Mouse (Mus musculus) liver, embryonic 11.5 days (tissue): ENCODE data around the gene Ntm. TPM values are rescaled to one million over a fixed set of nuclear protein-coding genes. Genes with fewer than 3 reads are reported as not detected.

Experiments
- ATAC-seq: fragments of 200-750 bp; cut with Nextera tagmentation; replicated peaks from 2 replicates; pipeline ENCODE4 v1.8.0; 2017; ENCODE audit warnings: moderate number of reproducible peaks, mild to moderate bottlenecking, moderate TSS enrichment, moderate library complexity; ENCODE audit not compliant: low FRiP score
- DNase-seq: peaks from one replicate; pipeline ENCODE4 v3.0.0-alpha.2; 2017; ENCODE audit warnings: low spot score
- H3K27ac ChIP-seq: fragments of 300-500 bp; sonication (generic); 2 replicates; pipeline ENCODE4 v1.5.1; 2014; ENCODE audit warnings: mild to moderate bottlenecking, low read depth, low read length, control low read depth
- H3K27me3 ChIP-seq: fragments of 300-500 bp; sonication (generic); replicated peaks from 2 replicates; pipeline ENCODE4 v1.6.1; 2014; ENCODE audit warnings: low read length, mixed read lengths; ENCODE audit not compliant: control insufficient read depth, insufficient read depth
- H3K36me3 ChIP-seq: fragments of 300-500 bp; sonication (generic); 2 replicates; pipeline ENCODE4 v1.6.1; 2014; ENCODE audit warnings: mild to moderate bottlenecking, low read length, moderate library complexity, mixed read lengths; ENCODE audit not compliant: control insufficient read depth, insufficient read depth
- H3K4me1 ChIP-seq: fragments of 300-500 bp; sonication (generic); replicated peaks from 2 replicates; pipeline ENCODE4 v1.6.1; 2014; ENCODE audit warnings: low read length, mixed read lengths; ENCODE audit not compliant: control insufficient read depth, insufficient read depth
- H3K4me2 ChIP-seq: fragments of 300-500 bp; sonication (generic); 2 replicates; pipeline ENCODE4 v1.6.1; 2014; ENCODE audit warnings: mild to moderate bottlenecking, control low read depth, moderate library complexity
- H3K4me3 ChIP-seq: fragments of 300-500 bp; sonication (generic); 2 replicates; pipeline ENCODE4 v1.5.1; 2014; ENCODE audit warnings: low read depth, low read length, control low read depth
- H3K9ac ChIP-seq: fragments of 300-500 bp; sonication (generic); 2 replicates; pipeline ENCODE4 v1.6.1; 2014; ENCODE audit warnings: low read depth, low read length, control low read depth
- H3K9me3 ChIP-seq: fragments of 300-500 bp; sonication (generic); 2 replicates; pipeline ENCODE4 v1.6.1; 2016; ENCODE audit warnings: low read length, inconsistent platforms, mixed read lengths; ENCODE audit not compliant: control insufficient read depth
- WGBS: fragments of 180-500 bp; shearing (Covaris S2); extraction: QIAGEN DNeasy Blood & Tissue Kit; methylation state at CpG from one replicate; pipeline ENCODE4 v1.1.7; 2014; 5-methylcytosine and 5-hydroxymethylcytosine counted together
- polyA plus RNA-seq: library from polyadenylated mRNA; unstranded; fragments of >200 nt; fragmentation: Nextera tagmentation; extraction: Ambion mirVana; gene quantifications from 2 replicates; pipeline ENCODE4 v1.2.1, GENCODE M21; 2014

Ntm gene
- polyA plus RNA-seq, 1 experiment from 2014 or later: 4.4 TPM

GRCm38 (mm10) chr9:29647764-29648163 is 315.2 kb downstream of the Ntm start:
- WGBS: 58% methylated on average over 8 of the region's 8 CpGs
- H3K4me1 ChIP-seq: no peaks in the 10 kb centered on the region
- H3K27ac ChIP-seq: no peak overlapping the region
- no peak overlapping the region for H3K9ac ChIP-seq
- no peaks in the 10 kb centered on the region for H3K9me3 ChIP-seq
- no peak overlapping the region for H3K4me2 ChIP-seq
- H3K36me3 ChIP-seq: no peaks in the 10 kb centered on the region
- no peaks in the 10 kb centered on the region for H3K27me3 ChIP-seq
- ATAC-seq (no peak), DNase-seq (no peak)
- no peak overlapping the region for H3K4me3 ChIP-seq

- DNase-seq (peak; percentile 27), ATAC-seq (no peak)
- no peak overlapping the region for H3K27ac ChIP-seq
- H3K4me2 ChIP-seq: no peak overlapping the region
- H3K4me1 ChIP-seq: no peaks in the 10 kb centered on the region
- 50% methylated on average over 8 of the region's 8 CpGs for WGBS
- no peaks in the 10 kb centered on the region for H3K36me3 ChIP-seq
- H3K9ac ChIP-seq: no peak overlapping the region
- H3K27me3 ChIP-seq: no peaks in the 10 kb centered on the region
- no peaks in the 10 kb centered on the region for H3K9me3 ChIP-seq
- no peak overlapping the region for H3K4me3 ChIP-seq
Measured at GRCm38 (mm10) chr9:29645796-29646400, 317.0 kb downstream of the Ntm start.

- no peaks in the 10 kb centered on the region for H3K9me3 ChIP-seq
- H3K36me3 ChIP-seq: no peaks in the 10 kb centered on the region
- 18% methylated on average over 11 of the region's 11 CpGs for WGBS
- H3K4me3 ChIP-seq: no peak overlapping the region
- H3K4me2 ChIP-seq: no peak overlapping the region
- ATAC-seq (no peak; the same call in 1 of the 2 replicates), DNase-seq (peak; percentile 46)
- no peak overlapping the region for H3K27ac ChIP-seq
- no peaks in the 10 kb centered on the region for H3K27me3 ChIP-seq
- no peak overlapping the region for H3K9ac ChIP-seq
- no peaks in the 10 kb centered on the region for H3K4me1 ChIP-seq
Measured at GRCm38 (mm10) chr9:29642997-29643657, 319.8 kb downstream of the Ntm start.

GRCm38 (mm10) chr9:29637335-29637734 is 325.6 kb downstream of the Ntm start:
- 88% methylated on average over 8 of the region's 8 CpGs for WGBS
- ATAC-seq: no peak
- Histone ChIP-seq H3K4me1 (no peaks in the 10 kb centered on the region), H3K27ac (no peak overlapping the region), H3K36me3 (no peaks in the 10 kb centered on the region), H3K4me3 (no peak overlapping the region), H3K9me3 (no peaks in the 10 kb centered on the region), H3K9ac (no peak overlapping the region), H3K27me3 (no peaks in the 10 kb centered on the region), H3K4me2 (no peak overlapping the region)
- DNase-seq: no peak

- DNase-seq (no peak), ATAC-seq (no peak)
- no peak overlapping the region for H3K27ac ChIP-seq
- no peak overlapping the region for H3K4me3 ChIP-seq
- no peaks in the 10 kb centered on the region for H3K36me3 ChIP-seq
- H3K27me3 ChIP-seq: no peaks in the 10 kb centered on the region
- H3K9me3 ChIP-seq: no peaks in the 10 kb centered on the region
- 68% methylated on average over 5 of the region's 5 CpGs for WGBS
- H3K4me1 ChIP-seq: no peaks in the 10 kb centered on the region
- H3K4me2 ChIP-seq: no peak overlapping the region
- no peak overlapping the region for H3K9ac ChIP-seq
Measured at GRCm38 (mm10) chr9:29617181-29617580, 345.8 kb downstream of the Ntm start.

- Histone ChIP-seq H3K4me3 (no peak overlapping the region), H3K27me3 (no peaks in the 10 kb centered on the region), H3K36me3 (no peaks in the 10 kb centered on the region), H3K9me3 (no peaks in the 10 kb centered on the region), H3K4me1 (no peaks in the 10 kb centered on the region), H3K27ac (no peak overlapping the region), H3K4me2 (no peak overlapping the region), H3K9ac (no peak overlapping the region)
- ATAC-seq (no peak), DNase-seq (no peak)
- 88% methylated on average over 7 of the region's 7 CpGs for WGBS
Measured at GRCm38 (mm10) chr9:29612020-29612612, 350.8 kb downstream of the Ntm start.

- Histone ChIP-seq H3K4me1 (no peaks in the 10 kb centered on the region), H3K9ac (no peak overlapping the region), H3K4me3 (no peak overlapping the region), H3K27me3 (no peaks in the 10 kb centered on the region), H3K4me2 (no peak overlapping the region), H3K9me3 (no peaks in the 10 kb centered on the region), H3K27ac (no peak overlapping the region), H3K36me3 (no peaks in the 10 kb centered on the region)
- ATAC-seq: no peak
- WGBS: 82% methylated on average over 2 of the region's 2 CpGs
- DNase-seq: no peak
Measured at GRCm38 (mm10) chr9:29610867-29611266, 352.1 kb downstream of the Ntm start.

GRCm38 (mm10) chr9:29597665-29598064 is 365.3 kb downstream of the Ntm start:
- WGBS: 31% methylated on average over 4 of the region's 4 CpGs

GRCm38 (mm10) chr9:29595321-29595720 is 367.6 kb downstream of the Ntm start:
- ATAC-seq (no peak), DNase-seq (no peak)
- Histone ChIP-seq H3K9ac (no peak overlapping the region), H3K27me3 (no peaks in the 10 kb centered on the region), H3K9me3 (no peaks in the 10 kb centered on the region), H3K36me3 (no peaks in the 10 kb centered on the region), H3K4me1 (no peaks in the 10 kb centered on the region; the same call in 1 of the 2 replicates), H3K4me2 (no peak overlapping the region), H3K4me3 (no peak overlapping the region), H3K27ac (no peak overlapping the region)
- 74% methylated on average over 9 of the region's 9 CpGs for WGBS

More at GRCm38 (mm10) chr9:29597665-29598064, 365.3 kb downstream of the Ntm start:
- no peaks in the 10 kb centered on the region for H3K9me3 ChIP-seq
- no peak overlapping the region for H3K4me3 ChIP-seq
- DNase-seq: no peak
- H3K9ac ChIP-seq: no peak overlapping the region
- no peak overlapping the region for H3K27ac ChIP-seq
- H3K4me1 ChIP-seq: no peaks in the 10 kb centered on the region
- ATAC-seq: no peak
- no peak overlapping the region for H3K4me2 ChIP-seq
- H3K36me3 ChIP-seq: no peaks in the 10 kb centered on the region
- no peaks in the 10 kb centered on the region for H3K27me3 ChIP-seq
